Comparison of ENCODE assay signal across 9 mouse cellular contexts in genomic region chr1:172205741-172206087, GRCm38 (mm10). TPM values are rescaled to one million over a fixed set of nuclear protein-coding genes. Genes with fewer than 3 reads are reported as not detected.
DNase-seq lines count a peak whose midpoint lies in the region; ATAC-seq and TF ChIP-seq lines count a peak whose summit lies in the region.
"Had no signal": no experiment of that assay in that cellular context is flagged by ENCODE, and none has a peak within 500 bp of the region (broad histone marks: within the 10 kb centered on the region; RNA-seq: fewer than 3 reads in every experiment).

No protein-coding gene starts in this region.

- H3K79me2 ChIP-seq in C2C12 (ENCODE audit: control insufficient read depth, insufficient read depth): peaks cover 58% of the 10 kb centered on the region

- WGBS in embryonic facial prominence, embryonic 11.5 days: 21% methylated on average over 3 of the region's 3 CpGs
- 14% methylated on average over 3 of the region's 3 CpGs for whole genome bisulfite sequencing in limb, embryonic 11.5 days
- WGBS in neural tube, embryonic 15.5 days: 2% methylated on average over 3 of the region's 3 CpGs

- peaks cover 10% of the 10 kb centered on the region for H3K4me1 ChIP-seq in embryonic facial prominence, embryonic 11.5 days (ENCODE audit: control insufficient read depth, insufficient read depth, low read length)
- H3K4me1 ChIP-seq in limb, embryonic 11.5 days (ENCODE audit: control insufficient read depth, insufficient read depth, low read length): peaks cover 47% of the 10 kb centered on the region
- peaks cover 61% of the 10 kb centered on the region for H3K4me1 ChIP-seq in neural tube, embryonic 15.5 days

- no peak for TF ChIP-seq CTCF in gastrocnemius, adult 2 months (IDR thresholded peaks at IDR 0.05)
- no peak for TF ChIP-seq CTCF in C2C12 (IDR thresholded peaks at IDR 0.05; ENCODE audit: control insufficient read depth, insufficient read depth, insufficient read length)

- no peak for DNase-seq in gastrocnemius, adult 2 months
- no peak for DNase-seq in gastrocnemius, postnatal 4 days (ENCODE audit: low spot score in 2 of 2)
- no peak for DNase-seq in embryonic facial prominence, embryonic 11.5 days (ENCODE audit: low spot score)
- no peak for DNase-seq in limb, embryonic 11.5 days (ENCODE audit: low spot score)
- DNase-seq in c-Kit-positive CD71-positive TER-119-positive erythroid progenitor cells, embryonic 14.5 days (ENCODE audit: low spot score): no peak
- no peak for DNase-seq in adrenal gland, postnatal 10 days

- peak overlapping the region; percentile 95 for H3K27ac ChIP-seq in gastrocnemius, adult 2 months
- peak overlapping the region; percentile 78 for H3K27ac ChIP-seq in embryonic facial prominence, embryonic 11.5 days (replicated peaks; ENCODE audit: low read depth, low read length)
- H3K27ac ChIP-seq in limb, embryonic 11.5 days (replicated peaks; ENCODE audit: low read depth, low read length): no peak overlapping the region
- H3K27ac ChIP-seq in neural tube, embryonic 15.5 days (replicated peaks): peak overlapping the region; percentile 93

- H3K4me3 ChIP-seq in gastrocnemius, adult 2 months: peak overlapping the region; percentile 76
- H3K4me3 ChIP-seq in C2C12 (ENCODE audit: insufficient read depth, poor library complexity, severe bottlenecking): peak overlapping the region; percentile 80
- peak overlapping the region; percentile 63 for H3K4me3 ChIP-seq in embryonic facial prominence, embryonic 11.5 days (ENCODE audit: low read depth, low read length)
- peak overlapping the region; percentile 54 for H3K4me3 ChIP-seq in limb, embryonic 11.5 days (ENCODE audit: low read depth, low read length)
- peak overlapping the region; percentile 80 for H3K4me3 ChIP-seq in neural tube, embryonic 15.5 days (replicated peaks)

- no peaks in the 10 kb centered on the region for H3K36me3 ChIP-seq in C2C12 (ENCODE audit: control insufficient read depth, insufficient read depth)
- H3K36me3 ChIP-seq in embryonic facial prominence, embryonic 11.5 days (replicated peaks; ENCODE audit: control insufficient read depth, insufficient read depth, low read depth, low read length): no peaks in the 10 kb centered on the region
- peaks cover 3% of the 10 kb centered on the region; the same call in 1 of the 2 replicates for H3K36me3 ChIP-seq in limb, embryonic 11.5 days (ENCODE audit: control insufficient read depth, insufficient read depth, low read length)
- H3K36me3 ChIP-seq in neural tube, embryonic 15.5 days: no peaks in the 10 kb centered on the region

- ATAC-seq in embryonic facial prominence, embryonic 11.5 days (replicated peaks; ENCODE audit: insufficient number of reproducible peaks, low FRiP score, low TSS enrichment, low read depth): no peak
- ATAC-seq in limb, embryonic 11.5 days (ENCODE audit: insufficient number of reproducible peaks, low FRiP score, low TSS enrichment, low read depth): no peak
- ATAC-seq in neural tube, embryonic 15.5 days (ENCODE audit: low FRiP score): peak; percentile 23

- H3K4me2 ChIP-seq in embryonic facial prominence, embryonic 11.5 days (ENCODE audit: low read depth, low read length): peak overlapping the region; percentile 82
- H3K4me2 ChIP-seq in limb, embryonic 11.5 days (ENCODE audit: low read depth, severe bottlenecking): peak overlapping the region; percentile 68
- peak overlapping the region; percentile 76 for H3K4me2 ChIP-seq in neural tube, embryonic 15.5 days

- intact Hi-C loops in gastrocnemius, adult 2 months (cut with DNase I): loop anchor here (5.0 kb wide), 1 partner anchor 42 kb away; no protein-coding TSS in a partner anchor

- H3K27me3 ChIP-seq in C2C12 (ENCODE audit: control insufficient read depth, insufficient read depth, insufficient read length): no peaks in the 10 kb centered on the region
- no peaks in the 10 kb centered on the region for H3K27me3 ChIP-seq in embryonic facial prominence, embryonic 11.5 days (ENCODE audit: control insufficient read depth, insufficient read depth, low read length)
- no peaks in the 10 kb centered on the region for H3K27me3 ChIP-seq in limb, embryonic 11.5 days (ENCODE audit: control insufficient read depth, insufficient read depth, low read length)
- H3K27me3 ChIP-seq in neural tube, embryonic 15.5 days (replicated peaks): no peaks in the 10 kb centered on the region

- no peaks in the 10 kb centered on the region for H3K9me3 ChIP-seq in embryonic facial prominence, embryonic 11.5 days (replicated peaks; ENCODE audit: control insufficient read depth, low read length)
- H3K9me3 ChIP-seq in limb, embryonic 11.5 days (ENCODE audit: control insufficient read depth, low read length): no peaks in the 10 kb centered on the region
- no peaks in the 10 kb centered on the region for H3K9me3 ChIP-seq in neural tube, embryonic 15.5 days (replicated peaks)

- peak overlapping the region; percentile 82 for H3ac ChIP-seq in C2C12 (ENCODE audit: control insufficient read depth, insufficient read length, low read depth)

- peaks cover 14% of the 10 kb centered on the region for H3K79me3 ChIP-seq in C2C12 (ENCODE audit: low read depth)

- H3K9ac ChIP-seq in embryonic facial prominence, embryonic 11.5 days (replicated peaks; ENCODE audit: low read length): peak overlapping the region; percentile 82
- H3K9ac ChIP-seq in limb, embryonic 11.5 days (ENCODE audit: low read length): peak overlapping the region; percentile 79
- peak overlapping the region; percentile 83 for H3K9ac ChIP-seq in neural tube, embryonic 15.5 days (replicated peaks)

TF ChIP-seq in C2C12, 6 proteins besides CTCF, POLR2A, EP300 and RAD21:
- TF ChIP-seq FOSL1 (IDR thresholded peaks at IDR 0.05; ENCODE audit: insufficient read depth, low read length, poor library complexity, severe bottlenecking) (no peak), CEBPB (IDR thresholded peaks at IDR 0.05; ENCODE audit: low read depth) (no peak), USF1 (IDR thresholded peaks at IDR 0.05; ENCODE audit: low read depth) (peak; percentile 62)

RNA-seq across cellular contexts. Expression of gene Pea15a, which starts 0.9 kb away (rescaled TPM):
- 10 to 100 TPM; 19.5 to 35.2 TPM for total RNA-seq in gastrocnemius, adult 2 months (2021)
- 100 to 1,000 TPM; 113 TPM for total RNA-seq in gastrocnemius, postnatal 4 days (2021)
- polyA plus RNA-seq in C2C12 (2012; fragmentation: generic; extraction: Trizol): 125 TPM
- polyA plus RNA-seq in embryonic facial prominence, embryonic 11.5 days (2014; fragmentation: Nextera tagmentation; extraction: Ambion mirVana): 121 and 123 TPM in 2 replicates
- polyA plus RNA-seq in limb, embryonic 11.5 days (2014; fragmentation: Nextera tagmentation; extraction: Ambion mirVana): 81.9 and 82.3 TPM in 2 replicates
- polyA plus RNA-seq in neural tube, embryonic 15.5 days (2015; fragmentation: Nextera tagmentation; extraction: Ambion mirVana): 378 and 415 TPM in 2 replicates
- 10 to 100 TPM; 65.7 to 80.4 TPM for total RNA-seq in adrenal gland, postnatal 10 days (2021)

RNA-seq across cellular contexts. Expression of gene Casq1, which starts 14.0 kb away (rescaled TPM):
- 1,000 to 10,000 TPM; 2,819 to 3,581 TPM for total RNA-seq in gastrocnemius, adult 2 months (2021)
- 1,000 to 10,000 TPM; 2,015 to 2,024 TPM for total RNA-seq in gastrocnemius, postnatal 4 days (2021)
- polyA plus RNA-seq in C2C12 (2012; fragmentation: generic; extraction: Trizol): 0.12 TPM
- 1.7 and 2.3 TPM in 2 replicates for polyA plus RNA-seq in embryonic facial prominence, embryonic 11.5 days (2014; fragmentation: Nextera tagmentation; extraction: Ambion mirVana)
- polyA plus RNA-seq in limb, embryonic 11.5 days (2014; fragmentation: Nextera tagmentation; extraction: Ambion mirVana): 1.6 and 2.2 TPM in 2 replicates
- 3.8 and 4.0 TPM in 2 replicates for polyA plus RNA-seq in neural tube, embryonic 15.5 days (2015; fragmentation: Nextera tagmentation; extraction: Ambion mirVana)
- 100 to 1,000 TPM in 1 of 2 experiments, 10 to 100 TPM in 1; 63.5 to 189 TPM for total RNA-seq in adrenal gland, postnatal 10 days (2021)

RNA-seq across cellular contexts. Expression of gene Atp1a4, which starts 52.5 kb away (rescaled TPM):
- under 1 TPM; 0.20 to 0.43 TPM for total RNA-seq in gastrocnemius, adult 2 months (2021)
- under 1 TPM; 0.17 to 0.18 TPM for total RNA-seq in gastrocnemius, postnatal 4 days (2021)
- polyA plus RNA-seq in C2C12 (2012; fragmentation: generic; extraction: Trizol): not detected
- polyA plus RNA-seq in embryonic facial prominence, embryonic 11.5 days (2014; fragmentation: Nextera tagmentation; extraction: Ambion mirVana): not detected in 2 replicates
- not detected in 2 replicates for polyA plus RNA-seq in limb, embryonic 11.5 days (2014; fragmentation: Nextera tagmentation; extraction: Ambion mirVana)
- 0.05 TPM in 1 of 2 replicates, not detected in the other for polyA plus RNA-seq in neural tube, embryonic 15.5 days (2015; fragmentation: Nextera tagmentation; extraction: Ambion mirVana)
- under 1 TPM; 0.24 to 0.30 TPM for total RNA-seq in adrenal gland, postnatal 10 days (2021)
- total RNA-seq: left cerebral cortex, postnatal 14 days had no signal

RNA-seq across cellular contexts. Expression of gene Igsf8, which starts 55.7 kb away (rescaled TPM):
- total RNA-seq in gastrocnemius, adult 2 months (2021): 1 to 10 TPM; 7.4 to 8.3 TPM
- total RNA-seq in gastrocnemius, postnatal 4 days (2021): 10 to 100 TPM; 24.8 to 26.9 TPM
- 95.3 TPM for polyA plus RNA-seq in C2C12 (2012; fragmentation: generic; extraction: Trizol)
- 30.1 and 36.7 TPM in 2 replicates for polyA plus RNA-seq in embryonic facial prominence, embryonic 11.5 days (2014; fragmentation: Nextera tagmentation; extraction: Ambion mirVana)
- 31.9 and 35.4 TPM in 2 replicates for polyA plus RNA-seq in limb, embryonic 11.5 days (2014; fragmentation: Nextera tagmentation; extraction: Ambion mirVana)
- polyA plus RNA-seq in neural tube, embryonic 15.5 days (2015; fragmentation: Nextera tagmentation; extraction: Ambion mirVana): 70.9 and 71.3 TPM in 2 replicates
- 10 to 100 TPM; 26.5 to 32.3 TPM for total RNA-seq in adrenal gland, postnatal 10 days (2021)

RNA-seq across cellular contexts. Expression of gene Dcaf8, which starts 57.8 kb away (rescaled TPM):
- total RNA-seq in gastrocnemius, adult 2 months (2021): 100 to 1,000 TPM; 158 to 193 TPM
- total RNA-seq in gastrocnemius, postnatal 4 days (2021): 100 to 1,000 TPM; 139 to 169 TPM
- polyA plus RNA-seq in C2C12 (2012; fragmentation: generic; extraction: Trizol): 37.6 TPM
- polyA plus RNA-seq in embryonic facial prominence, embryonic 11.5 days (2014; fragmentation: Nextera tagmentation; extraction: Ambion mirVana): 103 and 109 TPM in 2 replicates
- 119 and 127 TPM in 2 replicates for polyA plus RNA-seq in limb, embryonic 11.5 days (2014; fragmentation: Nextera tagmentation; extraction: Ambion mirVana)
- polyA plus RNA-seq in neural tube, embryonic 15.5 days (2015; fragmentation: Nextera tagmentation; extraction: Ambion mirVana): 84.5 and 93.4 TPM in 2 replicates
- 100 to 1,000 TPM; 114 to 153 TPM for total RNA-seq in adrenal gland, postnatal 10 days (2021)
